Mouse (Mus musculus) urinary bladder, postnatal 14 days (tissue): ENCODE results near the gene Insm1.

Source experiments
- DNase-seq: peaks from one replicate; pipeline ENCODE4 v3.0.0; 2021; ENCODE audit warnings: low spot score

Insm1 gene

DNA sequence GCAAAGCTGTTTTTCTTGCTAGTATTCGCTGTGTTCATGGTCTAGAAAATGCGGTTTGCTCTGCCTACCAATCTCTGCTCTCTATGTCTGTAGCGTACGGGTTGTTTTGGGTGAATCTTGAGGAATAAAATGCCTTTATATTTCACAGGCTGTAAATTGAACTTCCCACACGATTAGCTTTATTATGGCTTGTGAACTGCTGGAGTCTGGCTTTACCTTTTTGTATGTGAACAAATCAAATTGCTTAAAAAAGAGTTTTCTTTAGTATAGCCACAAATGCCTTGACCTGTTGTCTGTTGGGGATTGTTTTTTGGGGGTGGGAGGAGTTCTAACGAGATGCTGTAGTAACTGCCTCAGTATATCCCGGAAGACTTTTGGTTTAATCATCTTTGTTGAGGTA, 2.4 kb downstream of the Insm1 start:
- DNase-seq, result no peak

DNA sequence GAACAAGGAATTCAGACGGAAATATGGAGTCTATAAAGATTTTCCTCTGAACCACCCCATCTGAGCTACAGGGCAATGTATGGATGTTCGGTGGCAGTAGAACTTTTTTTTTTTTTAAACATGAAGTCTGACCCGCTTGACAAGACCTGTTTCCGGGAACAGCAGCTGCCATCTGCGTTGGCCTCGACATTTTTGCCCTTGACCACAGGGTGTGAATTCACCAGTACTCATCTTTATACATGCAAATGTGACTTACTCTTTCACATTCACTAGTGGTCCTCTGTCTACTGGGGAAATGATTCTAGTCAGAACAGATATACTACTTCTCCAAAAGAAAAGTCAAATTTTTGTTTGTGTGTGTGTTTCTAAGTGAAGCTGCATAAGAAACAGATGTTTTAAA, 4.1 kb downstream of the Insm1 start:
- no peak for DNase-seq

DNA sequence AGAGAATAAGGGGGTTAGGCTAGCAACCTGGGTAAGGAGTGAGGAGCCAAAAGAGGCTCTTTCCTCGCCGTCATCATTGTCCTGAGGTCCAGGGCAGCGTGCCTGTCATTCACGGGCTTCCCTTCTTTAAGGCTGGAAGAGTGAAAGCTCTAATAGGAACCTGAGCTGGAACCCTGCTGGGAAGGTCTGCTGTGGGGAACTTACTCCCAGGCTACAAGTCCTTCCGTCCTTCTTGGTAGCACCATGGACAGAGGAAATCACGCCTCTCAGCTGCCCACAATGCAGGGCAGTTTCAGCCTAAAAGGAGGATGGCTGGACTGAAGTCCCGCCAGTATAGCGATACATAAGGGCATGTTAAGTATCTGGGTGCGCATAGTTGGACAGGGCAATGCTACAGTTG, 4.8 kb downstream of the Insm1 start:
- DNase-seq, result peak; percentile 60

DNA sequence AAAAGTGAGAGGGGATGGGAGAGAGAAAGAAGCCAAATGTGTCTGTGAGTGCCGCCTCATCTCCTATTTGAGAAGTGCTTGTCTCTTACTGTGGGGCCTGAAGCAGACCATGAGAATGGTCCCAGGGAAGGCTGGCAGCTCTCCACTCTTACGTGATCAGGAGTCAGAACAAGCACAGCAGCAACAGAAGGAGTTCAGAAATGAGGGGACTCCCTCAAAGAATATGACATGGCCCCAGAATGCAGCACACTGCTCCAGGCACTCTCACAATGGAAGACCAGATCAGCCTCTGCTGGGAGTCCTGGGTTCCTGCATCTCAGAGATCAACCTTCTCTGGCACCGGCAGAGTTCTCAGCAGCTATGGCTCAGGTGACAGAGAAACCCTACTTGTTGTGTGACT, 5.9 kb downstream of the Insm1 start:
- DNase-seq, result no peak

DNA sequence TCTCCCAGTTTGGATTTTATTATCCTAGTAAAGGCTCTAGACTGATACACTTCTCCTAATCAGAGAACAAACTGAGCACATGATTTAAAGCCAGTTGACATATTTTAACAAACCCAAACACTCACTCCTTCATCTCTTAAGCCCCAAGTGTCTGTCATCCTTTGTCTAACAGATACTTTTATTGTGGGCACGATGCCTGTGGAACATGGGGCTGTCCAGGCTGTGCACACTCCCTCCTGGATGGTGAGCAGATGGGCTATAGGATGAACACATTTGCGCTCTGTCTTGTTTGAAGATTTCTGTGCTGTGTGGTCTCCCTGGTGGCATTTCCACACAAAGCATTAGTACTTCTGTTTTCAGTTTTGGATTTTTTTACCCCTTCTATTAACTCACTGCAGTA, 6.7 kb downstream of the Insm1 start:
- no peak for DNase-seq

DNA sequence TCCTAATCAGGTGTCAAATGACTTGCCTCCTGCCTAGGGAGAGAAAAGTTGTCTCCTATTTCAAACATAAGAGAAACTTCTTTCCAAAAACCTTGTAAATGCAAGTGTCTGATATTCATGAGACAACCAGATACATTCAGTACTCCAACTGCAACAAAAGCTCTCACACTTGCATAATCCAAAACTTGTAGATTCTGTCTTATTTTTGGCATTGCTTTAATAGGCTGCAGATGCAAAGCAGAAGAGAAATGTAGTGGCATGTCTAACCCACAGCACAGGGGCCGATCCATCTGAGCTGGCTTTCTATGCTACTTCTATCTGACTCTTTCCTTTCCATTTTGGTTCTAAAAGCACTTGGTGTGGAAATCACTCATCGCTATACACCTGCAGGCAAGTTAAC, 9.8 kb downstream of the Insm1 start:
- DNase-seq, result no peak

DNA sequence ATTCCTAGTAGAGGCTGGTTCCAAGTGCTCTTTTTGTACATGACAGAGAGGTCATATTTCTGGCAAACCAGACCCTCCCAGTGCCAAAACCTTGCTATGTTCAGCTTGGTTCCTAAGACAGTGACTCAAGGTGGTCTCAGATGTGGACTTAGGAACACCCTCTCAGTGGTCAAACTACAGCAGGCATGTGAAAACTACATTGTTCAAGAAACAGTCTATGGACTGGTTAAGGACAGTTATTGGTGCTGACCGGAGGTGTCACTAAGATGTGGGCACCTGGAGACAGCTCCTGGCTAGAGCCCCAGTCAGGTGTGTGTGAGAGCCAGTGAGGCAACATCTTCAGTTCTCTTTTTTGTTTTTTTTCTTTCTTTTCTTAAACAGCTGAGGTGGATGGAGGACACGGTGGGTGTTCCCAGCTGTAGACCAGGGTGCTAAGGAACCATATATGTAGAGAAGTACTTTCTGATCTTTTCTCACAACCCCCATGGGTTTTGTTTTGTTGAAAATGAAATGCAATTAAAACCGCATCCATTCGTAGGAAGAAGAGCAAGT, 17.6 kb downstream of the Insm1 start:
- DNase-seq, result no peak

DNA sequence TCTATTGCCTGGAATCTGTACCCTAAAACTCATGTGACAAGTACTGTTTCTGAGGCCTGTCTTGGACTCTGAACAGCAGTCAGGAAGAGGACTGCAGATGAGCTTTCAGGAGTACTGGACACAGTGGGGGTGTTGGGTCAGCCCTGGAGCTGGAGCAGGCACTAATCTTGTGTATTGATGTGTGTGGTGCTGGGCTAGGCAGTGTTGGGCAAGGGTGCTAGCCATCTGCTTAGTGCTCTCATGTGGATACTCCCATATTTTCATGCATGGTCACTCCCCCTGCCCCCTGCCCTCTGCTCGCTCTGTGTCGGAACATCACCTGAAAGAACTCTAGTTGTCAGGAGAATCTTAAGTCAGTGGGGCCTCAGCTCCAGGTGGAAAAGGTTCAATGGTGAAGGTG, 22.3 kb downstream of the Insm1 start:
- no peak for DNase-seq

DNA sequence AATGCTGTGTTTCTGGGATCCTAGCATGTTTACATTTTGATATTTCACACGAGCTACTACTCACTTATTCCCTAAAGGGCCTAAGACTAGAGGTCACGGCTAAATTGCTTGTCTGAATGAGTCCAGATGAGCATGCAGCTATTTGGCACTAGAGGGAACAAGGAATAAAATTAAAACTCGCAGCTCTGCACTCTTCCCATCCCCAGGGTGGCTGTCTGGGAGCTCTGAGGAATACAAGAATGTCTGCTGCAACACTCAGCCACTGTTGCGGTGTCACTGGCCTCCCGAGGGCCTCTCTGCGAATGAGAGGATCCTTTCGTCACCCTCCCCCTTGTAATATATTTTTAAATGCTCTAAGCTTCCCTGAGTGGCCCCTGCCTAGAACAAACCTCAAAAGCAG, 23.7 kb downstream of the Insm1 start:
- DNase-seq, result no peak

DNA sequence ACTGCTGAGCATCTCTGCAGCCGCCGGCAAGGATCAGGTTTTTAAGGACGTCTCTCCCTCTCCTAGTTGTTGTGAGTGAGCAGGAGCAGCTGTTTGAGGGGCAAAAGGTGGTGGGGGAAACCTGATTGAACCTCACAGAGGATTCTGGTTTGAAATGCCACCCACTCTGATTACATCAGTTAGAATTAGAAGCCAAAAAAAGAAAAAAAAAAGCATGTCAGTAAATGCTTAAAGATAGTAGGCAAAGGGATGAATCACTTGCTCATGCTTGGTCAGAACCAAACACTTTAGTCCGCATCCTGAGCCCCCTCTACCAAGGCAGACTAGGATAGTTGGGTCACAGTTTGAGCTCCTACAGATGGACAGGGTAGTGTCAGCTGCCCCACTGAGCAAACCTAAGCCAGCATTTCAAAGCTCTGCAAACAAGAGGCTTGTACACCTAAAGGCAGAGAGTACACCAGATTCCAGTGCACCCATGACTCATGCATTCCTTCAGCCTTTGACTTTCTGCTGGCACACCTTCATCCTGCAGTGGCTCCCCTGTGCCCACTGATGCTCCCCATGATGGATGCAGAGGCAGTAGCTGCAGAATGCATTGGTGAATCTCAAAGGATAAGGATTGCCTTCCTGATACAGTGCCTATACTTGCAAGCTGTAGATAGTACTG, 24.8 kb downstream of the Insm1 start:
- no peak for DNase-seq

DNA sequence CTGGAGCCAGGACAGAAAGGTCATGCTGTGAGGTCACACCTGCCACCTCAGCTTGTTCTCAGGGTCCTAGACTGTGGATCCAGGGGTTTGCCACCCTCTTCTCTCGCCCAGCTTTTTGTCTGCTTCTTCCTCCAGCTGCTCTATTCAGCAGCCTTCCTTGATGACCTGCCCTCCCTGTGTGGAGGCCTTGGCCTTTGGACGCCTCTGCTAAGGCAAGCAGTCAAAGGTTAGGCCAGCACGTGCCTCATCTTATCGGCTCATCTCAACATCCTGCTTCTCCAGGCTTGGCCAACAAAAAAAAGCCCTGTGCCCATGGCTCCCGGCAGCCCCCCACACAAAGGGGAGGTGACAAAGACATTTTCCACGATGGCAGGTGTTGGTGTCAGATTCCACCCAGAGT, 25.9 kb downstream of the Insm1 start:
- DNase-seq, result no peak

DNA sequence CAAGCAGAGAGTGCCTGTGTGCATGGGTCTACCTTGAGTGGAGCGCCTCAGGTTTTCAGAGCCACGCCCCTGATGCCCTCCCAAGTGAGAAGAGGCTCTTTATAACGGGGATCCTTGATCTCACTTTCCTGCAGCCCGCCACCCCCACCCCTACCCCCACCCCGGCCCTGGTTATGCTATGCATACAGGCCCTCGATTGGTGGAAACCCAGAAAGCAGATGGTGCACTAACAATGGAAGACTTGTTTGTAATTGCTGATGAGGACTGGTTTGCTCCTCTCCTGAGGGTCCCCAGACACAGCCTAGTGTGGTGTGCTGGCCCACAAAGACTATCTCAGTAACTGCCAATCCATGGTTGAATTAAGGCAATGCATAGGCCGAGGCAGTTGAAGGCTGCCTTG, 27.3 kb downstream of the Insm1 start:
- no peak for DNase-seq

DNA sequence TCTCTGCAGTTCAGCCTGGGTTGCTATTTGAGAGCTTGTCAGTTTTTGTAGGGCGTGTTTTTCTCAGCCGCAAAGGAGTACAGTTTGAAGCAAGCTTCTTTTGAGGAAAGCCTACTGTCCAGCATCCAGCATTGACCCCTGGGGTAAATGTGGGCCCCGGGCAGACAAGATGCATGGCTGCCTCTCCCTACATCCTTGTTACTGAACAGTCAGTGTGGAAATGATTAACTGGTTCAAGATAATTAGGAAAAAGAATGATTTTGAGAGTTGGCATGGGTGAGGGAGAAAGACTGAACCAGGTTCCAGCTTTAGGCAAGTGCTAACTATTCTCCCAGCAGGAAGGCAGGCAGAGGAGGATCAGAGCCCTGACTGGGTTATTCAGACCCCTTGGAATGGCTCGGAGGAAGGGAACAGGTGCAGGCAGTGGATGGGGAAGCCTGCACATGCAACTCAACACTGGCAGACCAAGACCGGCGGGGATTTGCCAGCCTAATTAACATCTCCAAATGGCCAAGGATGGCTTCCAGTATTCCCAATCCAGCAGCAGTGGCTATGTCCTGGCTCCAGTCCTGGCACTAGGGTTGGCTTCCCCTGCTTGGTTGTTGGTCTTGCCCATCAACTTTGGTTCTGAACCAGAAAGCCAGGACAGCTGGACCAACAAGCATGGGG, 28.6 kb downstream of the Insm1 start:
- no peak for DNase-seq

DNA sequence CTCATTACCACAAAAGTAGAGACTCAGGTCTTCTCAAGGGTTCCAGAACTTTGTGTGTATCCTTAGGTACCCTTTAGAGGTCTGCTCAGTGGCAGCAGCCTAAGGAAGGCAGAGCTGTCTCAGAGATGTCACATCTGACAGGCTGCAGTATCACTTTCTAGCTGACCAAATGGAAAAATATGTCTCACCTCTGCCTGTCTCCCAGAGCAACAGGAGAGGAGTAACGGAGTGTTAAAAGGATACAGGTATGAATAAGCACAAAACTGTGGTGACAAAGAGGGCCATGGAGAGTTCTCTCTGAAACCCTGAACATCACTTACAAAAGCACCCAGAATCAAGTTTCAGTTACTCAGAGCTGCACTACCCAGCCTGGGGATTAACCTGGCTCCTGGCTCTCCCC, 32.7 kb downstream of the Insm1 start:
- no peak for DNase-seq

DNA sequence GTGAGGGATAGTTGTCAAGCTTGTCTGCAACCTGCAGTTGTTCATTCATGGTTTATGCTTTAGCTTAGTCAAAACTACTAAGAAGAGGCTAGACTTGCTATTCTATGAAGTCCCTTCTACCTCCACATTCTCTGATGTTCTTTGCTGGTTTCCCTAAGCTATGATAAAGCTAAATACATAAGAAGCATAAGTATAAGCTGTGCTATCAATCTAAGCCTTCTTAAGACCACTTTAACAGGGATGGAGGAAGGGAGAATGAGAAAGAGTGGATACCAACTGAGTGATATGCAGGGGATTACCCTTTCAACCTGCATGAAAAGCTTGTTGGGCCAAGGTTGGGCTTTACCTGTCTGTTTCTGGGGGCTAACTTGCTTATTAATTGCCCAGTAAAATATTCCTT, 33.9 kb downstream of the Insm1 start:
- DNase-seq, result no peak

DNA sequence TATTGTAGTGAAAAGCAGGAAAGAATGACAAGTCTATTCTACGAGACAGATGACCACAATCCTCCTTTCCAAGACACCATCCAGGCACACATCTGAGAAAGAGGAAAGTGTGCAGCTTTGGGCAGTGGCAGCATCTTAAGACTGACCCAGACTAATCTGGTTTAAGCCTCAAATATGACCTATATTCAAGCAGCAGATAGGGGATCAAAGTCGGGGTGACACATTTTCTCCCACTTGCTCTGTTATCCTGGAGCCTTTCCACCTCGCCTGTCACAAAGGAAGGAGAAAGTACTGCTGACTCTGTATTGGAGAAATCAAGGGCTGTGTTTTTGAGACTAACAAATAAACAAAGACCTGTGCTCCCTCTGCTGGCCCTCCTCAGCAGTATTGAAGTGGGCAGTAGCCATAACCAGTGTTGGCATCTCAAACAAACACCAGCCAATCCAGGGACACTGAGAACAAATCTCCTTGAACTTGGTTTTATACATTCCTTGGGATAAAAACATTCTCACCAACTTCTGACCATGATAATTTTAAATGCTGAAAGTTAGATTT, 34.7 kb downstream of the Insm1 start:
- no peak for DNase-seq

DNA sequence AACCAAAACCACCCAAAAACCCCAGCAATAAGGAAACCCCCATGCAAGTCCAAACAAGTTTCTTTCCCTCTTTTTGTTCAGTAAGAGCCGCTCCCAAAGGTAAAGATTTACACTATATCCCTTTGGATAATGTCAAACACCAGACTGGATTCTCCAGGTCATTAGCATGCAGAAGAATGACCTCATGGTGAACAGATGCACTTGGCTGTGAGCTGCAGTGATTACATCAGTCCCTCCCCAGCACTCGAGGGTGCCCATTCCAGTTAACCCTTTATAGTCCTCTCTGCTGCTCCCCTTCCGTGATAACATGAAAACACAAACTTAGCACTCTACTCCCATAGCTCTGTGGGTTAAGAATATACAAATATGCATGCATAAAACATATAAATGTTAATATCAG, 35.3 kb downstream of the Insm1 start:
- no peak for DNase-seq

DNA sequence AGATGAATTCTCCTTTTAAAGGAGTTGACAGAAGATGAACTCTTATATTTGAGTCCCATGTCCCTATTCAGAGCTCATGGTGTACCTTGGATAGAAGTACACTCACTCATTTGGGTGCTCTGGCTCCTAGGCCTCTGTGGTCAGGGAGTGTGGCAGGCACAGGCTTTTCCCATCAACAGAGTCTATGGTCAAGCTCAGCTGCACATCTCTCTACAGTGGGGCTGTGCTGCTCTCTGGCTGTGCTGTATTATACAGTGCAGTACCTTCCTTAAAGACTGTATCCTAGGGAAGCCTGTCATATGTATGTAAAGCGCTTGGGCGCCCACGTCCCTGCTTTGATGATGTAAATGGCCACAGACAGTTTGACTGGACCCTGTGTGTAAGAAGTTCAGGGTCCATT, 35.9 kb downstream of the Insm1 start:
- no peak for DNase-seq

DNA sequence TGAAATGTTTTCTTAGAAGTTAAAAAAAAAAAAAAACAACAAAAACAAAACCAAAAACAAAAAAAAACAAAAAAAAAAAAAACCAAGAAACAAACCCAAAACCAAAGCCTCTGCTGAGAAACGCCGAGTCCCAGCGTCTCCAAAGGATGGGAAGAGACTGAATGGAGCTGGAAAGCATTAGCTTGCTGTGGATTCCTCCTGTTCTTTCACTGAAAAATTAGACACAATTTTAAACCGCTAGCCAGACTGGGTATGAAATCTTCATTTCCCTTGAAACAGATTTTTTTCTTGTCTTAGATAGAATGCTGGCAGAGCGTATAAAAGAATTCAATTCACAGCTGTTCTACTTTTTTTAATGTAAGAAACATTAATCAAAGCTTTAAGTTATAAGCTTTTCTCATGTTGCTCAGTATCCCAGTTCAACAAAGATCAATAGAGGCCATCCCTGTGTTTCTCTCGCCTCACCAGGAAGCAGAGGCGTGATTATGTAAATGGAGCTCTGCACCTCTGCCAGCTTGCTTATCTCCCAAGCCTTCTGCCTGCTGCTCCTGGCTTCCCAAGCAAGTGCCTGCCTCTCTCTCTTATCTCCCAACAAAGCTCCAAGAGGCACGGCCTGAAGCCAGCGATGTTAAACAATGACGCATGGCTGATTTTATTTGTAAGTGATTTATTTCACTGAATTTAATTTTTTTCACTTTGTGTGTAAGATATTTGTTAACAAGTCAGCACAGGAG, 37.2 kb downstream of the Insm1 start:
- DNase-seq, result no peak

DNA sequence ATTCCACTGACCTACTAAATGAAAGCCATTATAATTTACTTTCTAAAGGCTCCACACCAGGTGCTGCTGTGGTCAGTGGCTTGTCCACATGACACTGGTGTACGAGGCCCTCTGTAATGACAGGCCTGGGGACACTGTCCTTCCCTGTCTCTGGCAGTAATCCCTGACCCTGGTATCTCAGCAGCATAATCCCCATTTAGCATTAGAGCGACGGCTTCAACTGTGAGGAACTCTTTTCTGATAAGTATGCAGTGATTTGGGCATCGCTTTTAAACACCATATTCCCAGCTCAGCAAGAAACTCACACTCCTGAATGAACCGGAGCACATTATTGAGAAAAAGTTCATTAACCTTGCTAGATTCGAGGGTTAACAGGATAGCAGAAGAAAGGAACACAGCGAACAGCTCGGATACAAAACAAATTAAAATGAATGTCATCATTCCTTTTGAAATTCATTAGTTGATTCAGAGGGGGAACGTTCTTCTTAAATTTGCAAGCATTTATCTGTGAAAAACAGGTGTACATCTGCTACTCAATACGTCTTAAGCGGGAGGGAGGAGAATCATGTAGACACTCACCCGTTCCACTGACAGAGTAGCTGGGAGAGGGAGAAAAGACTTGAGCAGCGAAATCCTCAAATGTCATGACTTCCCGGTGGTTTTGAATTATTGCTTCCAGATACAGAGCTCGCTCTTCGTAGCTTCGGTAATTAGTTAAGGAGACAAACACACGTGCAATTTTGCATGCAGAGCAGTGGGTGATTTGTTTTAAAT, 38.3 kb downstream of the Insm1 start:
- no peak for DNase-seq

DNA sequence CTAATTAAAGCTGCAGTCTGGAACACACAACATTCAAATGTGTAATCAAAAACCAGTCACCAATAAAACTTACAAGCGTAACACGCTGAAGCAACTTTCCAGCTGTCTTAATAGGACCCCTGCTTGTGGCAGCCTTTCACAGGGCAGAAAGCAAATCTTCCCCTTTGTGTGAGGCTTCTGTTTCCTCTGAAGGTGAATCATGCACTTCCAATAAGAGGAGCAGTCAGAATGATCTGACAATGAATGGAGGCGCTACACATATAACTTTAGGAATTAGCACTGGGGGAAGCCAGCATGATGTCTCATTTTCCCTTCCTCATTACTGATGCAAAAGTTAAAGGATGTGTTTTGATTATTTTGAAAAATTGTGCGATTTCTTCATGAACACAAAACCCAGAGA, 39.4 kb downstream of the Insm1 start:
- no peak for DNase-seq

DNA sequence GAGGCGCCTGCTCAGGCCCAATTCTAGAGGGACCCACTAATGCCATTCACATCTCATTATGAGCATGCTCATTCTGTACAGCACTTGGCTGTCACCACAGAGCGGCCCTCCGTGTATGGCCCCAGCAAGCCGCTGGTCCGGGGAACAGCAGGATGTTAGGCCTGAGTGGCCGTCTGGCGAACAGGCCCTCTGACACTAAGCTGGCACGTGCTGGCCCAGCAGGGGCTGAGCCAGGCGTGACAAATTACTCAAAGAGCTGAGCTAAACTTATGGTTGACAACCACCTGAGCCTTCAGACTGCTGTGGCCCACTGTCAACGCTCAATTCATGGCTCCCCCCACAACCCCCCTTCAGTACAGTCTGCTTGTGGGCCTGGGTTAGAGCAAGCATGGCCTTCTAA, 40.5 kb downstream of the Insm1 start:
- no peak for DNase-seq
